Mouse (Mus musculus) cerebellum, adult 11-12 months (tissue): Measurements from ENCODE around the gene Sept5.
A peak's percentile ranks its signal among the peaks of the same experiment; 100 is the strongest.

Experiments used
- DNase-seq: peaks from one replicate; pipeline ENCODE4 v3.0.0; 2022

Sept5 gene

DNA sequence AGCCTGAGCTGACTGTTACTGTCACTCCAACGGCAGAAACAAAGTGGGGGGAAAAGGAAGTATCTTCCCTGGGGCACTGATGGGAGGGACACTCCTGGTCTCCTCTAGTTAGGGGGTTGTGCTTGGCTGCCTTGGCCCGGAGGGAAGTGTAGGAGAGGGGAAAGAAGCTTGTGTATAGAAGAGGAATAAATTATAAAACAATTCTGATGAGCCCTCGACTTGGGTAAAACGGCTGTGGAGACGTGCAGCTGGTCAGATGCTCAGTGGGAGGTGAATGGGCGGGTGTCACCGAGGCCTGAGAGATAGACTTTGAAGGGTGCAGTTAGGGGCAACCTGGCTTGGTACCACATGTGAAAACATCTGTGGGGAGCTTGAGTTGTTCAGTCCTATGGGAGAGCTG lies 1.4 kb upstream of the Sept5 start:
- DNase-seq, result no peak

DNA sequence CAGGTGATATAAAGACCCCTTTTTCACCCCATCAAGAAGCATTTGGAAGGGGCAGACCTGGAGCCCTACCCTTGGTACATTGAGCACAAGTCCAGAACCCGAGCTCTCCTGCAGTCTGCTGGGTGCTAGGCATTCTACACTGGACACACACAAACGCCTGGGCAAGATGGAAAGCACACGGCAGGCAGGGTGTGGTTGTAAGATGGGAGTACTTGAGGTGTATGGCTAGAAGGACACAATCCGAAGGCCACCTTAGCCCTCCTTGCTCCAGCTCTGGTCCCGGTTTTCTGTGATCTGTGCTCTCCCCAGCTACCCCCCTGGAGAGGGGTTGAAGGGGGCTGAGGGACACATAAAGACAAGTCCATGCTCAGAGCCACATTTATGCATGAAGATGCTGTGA lies 537 bp upstream of the Sept5 start:
- DNase-seq, result no peak

DNA sequence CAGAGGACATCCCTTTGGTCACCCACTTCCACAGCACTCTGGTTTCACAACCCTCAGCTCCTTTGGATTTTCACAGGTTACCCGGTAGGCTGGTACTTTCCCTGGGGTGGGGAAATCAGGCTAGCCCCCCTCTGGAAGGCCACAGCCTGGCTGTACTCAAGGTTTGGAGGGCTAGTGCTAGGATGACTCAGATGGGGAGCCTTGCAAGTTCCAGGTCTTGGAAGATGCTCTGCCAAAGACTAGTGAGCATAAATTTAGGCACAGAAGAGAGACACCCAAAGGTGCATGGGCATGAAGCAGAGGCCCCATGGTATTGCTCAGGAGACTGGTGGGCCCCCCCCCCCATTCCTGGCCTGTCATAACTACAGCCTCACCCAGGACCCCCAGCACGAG lies 810 bp downstream of the Sept5 start:
- peak; percentile 53 for DNase-seq

DNA sequence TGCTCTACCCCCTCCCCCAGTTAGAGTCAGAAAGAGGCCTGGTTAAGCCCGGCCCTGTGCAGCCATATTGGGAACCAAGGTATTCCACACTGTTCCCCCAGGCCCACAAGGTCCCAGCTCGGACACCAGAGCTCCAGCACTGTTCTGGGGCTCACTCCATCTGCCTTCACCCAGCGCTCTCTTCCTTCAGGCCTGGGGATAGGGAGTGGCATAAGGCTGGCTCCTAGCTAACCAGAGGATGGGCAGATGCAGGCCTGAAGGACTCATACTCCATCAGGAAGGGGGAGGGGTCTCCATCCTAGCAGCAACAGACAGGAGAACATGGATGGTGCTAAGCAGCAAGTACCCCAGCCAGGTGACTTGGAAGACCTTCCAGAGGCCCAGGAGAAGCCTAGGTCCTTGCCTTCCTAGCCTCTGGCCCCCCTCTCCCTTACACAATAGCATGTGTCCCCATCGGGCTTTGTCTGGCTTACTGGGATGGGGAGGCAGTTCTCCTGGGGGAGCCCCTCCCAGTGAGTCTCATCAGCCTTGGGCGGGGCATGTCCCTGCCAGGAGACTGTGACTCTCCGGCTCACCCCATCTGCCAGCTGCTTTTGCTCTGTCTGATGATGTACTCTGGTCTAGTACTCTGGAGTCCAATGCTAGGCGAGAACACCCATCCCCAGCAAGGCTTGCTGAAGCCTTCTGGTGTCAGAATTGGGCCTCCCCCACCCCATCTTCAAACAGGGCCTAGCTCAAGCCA lies 1.4 kb downstream of the Sept5 start:
- peak; percentile 51 for DNase-seq

DNA sequence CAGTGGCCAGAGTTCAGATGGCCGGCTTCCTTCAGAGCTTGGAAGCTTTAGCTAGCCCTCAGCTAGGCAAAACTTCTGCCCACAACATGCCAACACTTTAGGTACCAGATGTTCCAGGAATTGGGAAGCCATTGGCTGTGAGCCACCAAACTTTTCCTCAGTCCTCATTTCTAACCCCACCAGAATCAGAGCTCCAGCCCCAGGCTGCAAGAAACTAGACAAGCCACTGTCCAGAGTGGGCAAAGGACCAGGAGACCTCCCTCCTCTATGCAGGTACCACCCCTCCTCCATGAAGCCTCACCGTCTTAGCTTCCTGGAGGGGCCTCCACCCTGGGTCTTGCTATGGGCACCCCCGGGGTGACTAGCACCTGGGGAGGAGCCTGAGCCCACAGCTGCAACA lies 2.6 kb downstream of the Sept5 start:
- peak; percentile 75 for DNase-seq

DNA sequence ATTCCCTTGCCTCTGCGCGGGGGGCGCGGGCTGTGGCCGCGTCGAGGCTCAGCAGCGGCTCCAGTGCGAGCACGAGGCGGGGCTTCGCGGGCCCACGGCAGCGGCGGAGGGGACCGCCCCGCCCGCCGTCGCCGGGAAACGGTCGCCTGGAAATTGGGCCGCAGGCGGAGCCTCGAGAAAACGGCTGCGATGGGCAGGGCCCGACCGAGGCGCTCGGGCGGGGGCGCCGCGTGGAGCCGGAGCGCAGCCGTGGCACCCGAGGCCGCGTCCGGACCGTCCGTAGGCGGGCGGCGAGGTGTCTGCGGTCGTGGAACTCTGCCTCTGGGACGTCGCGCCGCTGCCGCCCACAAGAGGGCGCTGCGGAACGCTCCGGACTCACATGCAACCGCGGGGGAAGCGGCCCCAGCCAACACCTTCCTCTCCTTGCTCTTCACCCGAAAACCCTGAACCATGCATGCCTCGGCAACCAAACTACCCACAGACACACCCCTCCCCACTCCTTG lies 3.3 kb downstream of the Sept5 start, which contains the start of gene Gm49601:
Gm49601 (minus strand) TSS at position 52 of the 503 bp plus-strand sequence.
- peak; percentile 89 for DNase-seq

DNA sequence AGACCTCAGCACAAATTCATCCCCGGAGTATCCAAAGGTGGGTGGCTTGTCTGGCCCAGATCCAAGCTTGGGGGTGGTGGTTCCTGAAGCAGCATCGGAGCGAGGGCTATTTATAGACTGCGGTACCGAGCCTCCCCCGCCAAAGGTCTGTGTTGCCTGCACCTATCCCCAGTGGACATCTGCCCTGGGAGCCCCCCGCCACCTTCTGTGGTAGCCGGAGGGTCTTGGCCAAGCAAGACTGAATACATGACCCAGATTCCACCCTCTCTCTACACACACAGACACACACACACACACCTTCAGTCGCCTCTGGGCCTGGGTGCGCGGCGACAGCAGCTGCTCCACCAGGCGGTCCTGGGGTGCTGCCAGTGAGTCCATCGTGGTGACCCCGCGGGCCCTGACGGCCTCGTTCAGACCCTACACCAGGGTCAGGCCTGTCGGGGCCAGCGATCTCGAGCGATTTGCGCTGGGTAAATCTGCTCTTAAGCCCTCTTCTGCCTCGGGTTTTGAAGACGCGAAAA lies 3.9 kb downstream of the Sept5 start:
- peak; percentile 80 for DNase-seq

DNA sequence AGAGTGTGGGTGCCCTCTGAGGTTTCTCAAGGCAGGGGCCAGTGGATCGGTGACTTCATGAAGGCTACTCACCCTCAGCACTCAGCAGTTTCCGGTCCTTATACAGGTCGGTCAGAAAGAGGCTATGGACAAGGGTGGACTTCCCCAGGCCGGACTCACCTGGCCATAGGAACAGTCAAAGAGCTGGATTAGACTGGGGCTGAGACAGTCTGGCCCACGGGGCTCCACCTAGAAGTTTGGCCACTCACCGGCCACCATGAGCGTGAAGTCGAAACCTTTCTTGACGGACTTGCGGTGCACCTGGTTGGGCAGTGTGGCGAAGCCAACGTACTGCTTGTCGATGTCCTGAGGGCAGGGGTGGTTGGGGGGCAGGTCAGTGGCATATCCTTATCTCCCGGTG lies 4.7 kb downstream of the Sept5 start:
- peak; percentile 56 for DNase-seq

DNA sequence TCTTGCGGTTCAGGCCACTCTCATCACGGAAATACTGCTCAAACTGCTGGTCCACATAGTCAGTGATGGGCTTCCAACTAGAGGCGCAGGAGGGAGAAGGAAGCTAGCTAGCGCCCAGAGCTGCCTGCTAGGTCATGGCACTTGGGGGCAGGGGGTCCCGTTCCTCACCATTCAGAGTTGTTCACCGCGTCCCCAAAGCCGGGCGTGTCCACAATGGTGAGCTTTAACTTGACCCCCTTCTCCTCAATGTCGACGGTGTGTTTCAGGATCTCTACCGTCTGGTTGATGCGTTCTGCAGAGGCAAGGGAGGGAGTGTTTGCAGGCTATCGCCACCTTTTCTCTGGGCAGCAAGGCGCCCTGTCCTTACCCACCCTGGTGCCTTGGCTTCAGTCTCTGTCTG lies 5.1 kb downstream of the Sept5 start:
- DNase-seq, result peak; percentile 56

DNA sequence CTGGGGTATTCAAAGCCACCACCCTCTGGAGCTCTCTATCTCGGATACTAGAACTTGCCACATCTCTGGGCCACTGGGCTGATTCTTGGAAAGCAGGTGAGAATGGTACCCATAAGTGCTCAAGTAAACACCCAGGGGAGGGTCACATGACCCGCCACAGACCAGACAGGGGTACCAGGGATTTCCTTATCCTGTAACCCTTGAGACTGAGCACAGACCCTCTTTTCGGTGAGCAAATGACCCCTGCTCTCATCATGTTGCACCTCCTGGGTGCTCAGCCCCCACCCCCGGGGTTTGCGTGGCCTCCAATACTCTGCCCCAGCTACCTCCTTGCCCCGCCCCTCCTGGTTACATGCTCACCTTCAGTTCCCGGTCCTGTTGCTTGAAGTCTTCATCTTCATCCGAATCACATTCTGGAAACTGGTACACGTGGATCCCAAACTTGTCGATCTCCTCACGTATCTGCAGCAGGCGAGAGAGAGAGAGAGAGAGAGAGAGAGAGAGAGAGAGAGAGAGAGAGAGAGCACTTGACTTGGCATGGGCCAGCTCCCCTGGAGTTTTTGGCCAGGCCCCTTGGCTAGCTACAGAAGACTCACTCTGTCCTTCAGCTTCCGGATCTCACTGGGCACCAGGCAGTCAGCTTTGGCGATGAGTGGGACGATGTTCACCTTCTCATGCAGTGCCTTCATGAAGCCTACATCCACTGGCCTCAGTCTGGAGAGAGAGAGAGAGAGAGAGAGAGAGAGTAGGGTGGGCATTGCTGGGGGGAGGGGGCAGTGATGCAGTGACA lies 5.8 kb downstream of the Sept5 start:
- peak; percentile 71 for DNase-seq

DNA sequence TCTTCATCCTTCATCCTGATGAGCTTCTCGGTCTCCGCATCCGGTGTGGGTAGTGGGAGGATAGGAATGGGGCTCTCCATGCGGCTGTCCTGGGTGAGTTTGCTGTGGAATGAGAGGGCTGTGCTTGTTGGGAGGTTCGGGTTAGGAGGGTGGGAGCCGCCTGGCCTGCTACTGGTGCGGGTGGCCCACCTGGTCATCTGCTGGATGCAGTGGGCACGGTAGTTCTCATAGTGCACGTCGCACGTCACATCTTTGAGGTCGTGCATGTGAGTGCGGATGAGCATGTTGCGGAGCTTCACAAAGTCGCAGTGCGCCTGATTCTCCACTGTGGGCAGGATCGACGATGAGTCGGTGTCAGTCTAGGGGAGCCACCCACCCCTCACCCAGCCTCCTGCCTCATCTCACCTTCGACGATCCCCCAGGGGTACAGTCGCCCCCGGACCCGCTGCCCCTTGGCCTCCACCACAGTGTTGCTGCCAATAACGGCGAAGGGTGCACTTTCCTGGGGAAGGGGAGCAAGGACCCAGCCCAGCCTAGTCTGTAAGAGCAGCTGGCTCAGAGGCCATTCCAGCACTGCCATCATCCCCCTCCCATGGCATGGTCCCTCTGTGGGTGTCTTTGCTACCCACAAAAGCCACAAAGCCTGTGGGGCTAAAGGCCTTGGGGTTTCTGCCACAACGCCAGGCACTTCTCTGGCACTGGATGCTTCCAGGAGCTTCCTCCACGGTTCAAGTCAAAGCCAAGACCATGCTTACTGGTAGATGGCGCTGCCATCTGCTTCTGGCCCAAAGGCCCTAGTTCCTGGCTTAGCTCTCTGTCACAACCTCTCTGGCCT lies 6.6 kb downstream of the Sept5 start:
- DNase-seq, result peak; percentile 60

DNA sequence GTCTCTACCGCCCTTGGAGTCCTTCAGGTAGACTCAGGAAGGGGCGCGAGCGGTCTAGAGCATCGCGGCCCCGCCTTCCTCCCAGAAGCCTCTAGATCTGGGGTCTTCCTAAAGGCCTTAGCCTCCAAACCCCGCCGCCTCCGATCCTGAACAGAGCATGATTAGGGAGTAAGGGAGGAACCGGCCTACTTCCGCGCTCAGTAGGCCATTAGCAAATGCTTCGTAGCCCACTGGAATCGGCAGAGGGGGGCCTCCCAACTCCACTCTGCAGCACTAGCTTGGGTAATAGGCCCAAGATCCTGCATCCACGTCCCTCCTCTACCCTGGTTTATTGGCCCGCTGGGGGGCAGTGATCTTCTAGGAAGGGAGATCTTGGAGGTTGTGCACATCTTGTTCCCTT lies 7.7 kb downstream of the Sept5 start, which contains the start of gene Gp1bb:
Gp1bb (minus strand) TSS at position 385 of the 400 bp plus-strand sequence.
- DNase-seq, result peak; percentile 41

DNA sequence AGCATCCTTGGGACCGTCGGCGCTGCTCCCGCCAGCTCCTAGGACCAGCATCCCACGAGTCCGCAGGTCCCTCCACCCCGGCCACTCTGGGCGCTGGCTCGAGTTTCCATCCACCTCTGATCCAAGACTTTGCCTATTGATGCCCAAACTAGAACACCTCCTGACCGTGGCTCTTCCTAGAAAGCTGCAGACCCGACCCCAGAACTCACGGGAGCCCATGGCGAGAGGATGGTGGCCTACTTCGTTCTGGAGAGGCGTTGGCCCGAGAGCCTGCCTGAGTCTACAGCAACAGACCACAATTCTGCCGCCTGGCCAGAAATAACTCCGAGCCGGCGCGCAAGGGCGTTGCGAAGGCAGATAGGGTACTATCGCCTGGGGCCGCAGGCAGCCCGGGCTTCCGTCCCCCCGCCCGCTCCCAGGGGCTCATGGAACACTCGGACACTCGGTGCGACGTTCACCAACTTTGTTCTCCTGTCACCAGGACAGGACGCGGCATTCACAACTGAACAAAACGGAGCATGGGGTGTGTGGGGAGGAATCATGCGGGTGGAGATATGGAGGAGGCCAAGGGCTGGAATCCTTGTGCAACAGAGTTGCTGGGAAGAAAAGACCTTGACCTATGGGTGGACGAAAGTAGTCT lies 8.3 kb downstream of the Sept5 start:
- peak; percentile 47 for DNase-seq

DNA sequence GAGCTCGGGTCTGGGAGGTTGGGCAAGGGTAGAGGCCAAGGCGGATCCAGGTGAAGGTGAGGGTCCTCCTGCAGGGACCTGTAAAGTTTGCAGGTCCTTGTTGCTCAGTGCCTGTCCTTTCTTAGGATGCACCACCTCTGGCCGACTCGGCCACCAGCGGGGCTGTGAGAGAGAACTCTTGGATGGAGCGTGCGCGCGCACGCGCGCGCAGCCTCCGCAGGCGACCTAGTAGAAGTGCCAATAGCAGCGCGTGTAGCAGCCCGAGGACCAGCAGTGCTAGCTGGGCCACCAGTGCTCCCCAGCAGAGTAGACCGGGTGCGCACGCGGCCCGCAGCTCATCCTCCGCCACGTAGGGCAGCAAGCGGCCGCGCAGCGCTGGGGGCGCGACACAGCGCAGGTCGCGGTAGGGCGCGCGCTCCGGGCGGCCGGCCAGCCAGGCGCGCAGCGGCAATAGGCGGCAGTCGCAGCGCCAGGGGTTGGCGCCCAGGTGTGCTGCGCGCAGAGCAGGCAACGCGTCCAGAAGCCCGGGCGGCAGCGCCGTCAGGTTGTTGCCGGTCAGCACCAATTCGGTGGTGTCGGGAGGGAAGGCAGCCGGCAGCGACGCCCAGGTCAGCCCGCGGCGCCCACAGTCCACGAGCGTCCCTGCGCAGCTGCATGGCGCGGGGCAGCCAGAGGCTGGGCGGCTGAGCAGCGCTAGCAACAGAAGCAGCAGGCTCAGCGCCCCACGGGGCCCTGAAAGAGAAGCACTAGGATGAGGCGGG lies 9.0 kb downstream of the Sept5 start:
- DNase-seq, result peak; percentile 73

DNA sequence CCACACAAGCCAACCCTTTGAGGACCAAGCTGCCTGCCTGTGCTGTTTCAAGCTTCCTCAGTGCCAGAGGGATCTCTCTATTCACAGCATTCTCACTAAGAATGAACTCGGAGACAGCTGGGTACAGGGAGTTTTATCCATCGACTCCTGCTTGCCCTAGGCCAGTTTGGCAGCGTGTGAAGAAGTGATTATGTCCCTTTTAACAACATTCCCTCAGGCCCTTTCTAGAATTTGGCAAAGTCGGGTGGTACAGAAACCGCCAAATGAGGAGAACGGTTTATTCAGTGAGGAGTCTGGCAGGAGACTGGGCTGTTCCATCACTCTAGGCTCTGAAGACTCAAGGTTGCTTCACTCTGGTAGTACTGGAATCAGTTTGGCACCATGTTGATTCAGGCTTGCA lies 9.6 kb downstream of the Sept5 start:
- DNase-seq, result no peak

DNA sequence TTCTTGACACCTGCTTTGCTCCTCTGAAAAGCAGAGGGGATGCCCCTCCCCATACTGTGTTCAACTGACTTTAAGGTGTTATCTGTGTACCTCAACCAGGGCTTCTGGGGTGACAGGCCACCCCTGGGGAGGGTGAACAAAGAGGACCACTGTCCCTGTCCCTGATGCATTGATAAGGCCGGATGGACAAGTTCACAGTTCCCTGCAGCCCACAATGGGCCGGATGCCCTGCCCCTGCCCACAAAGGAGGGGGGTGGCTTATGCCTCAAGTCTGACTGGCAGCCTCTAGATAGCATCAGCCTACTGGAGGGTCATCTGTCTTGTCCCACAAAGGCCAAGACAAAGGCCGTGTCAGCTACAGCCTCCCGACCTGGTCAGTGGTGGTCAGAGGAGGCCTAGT lies 10.6 kb downstream of the Sept5 start:
- peak; percentile 43 for DNase-seq

DNA sequence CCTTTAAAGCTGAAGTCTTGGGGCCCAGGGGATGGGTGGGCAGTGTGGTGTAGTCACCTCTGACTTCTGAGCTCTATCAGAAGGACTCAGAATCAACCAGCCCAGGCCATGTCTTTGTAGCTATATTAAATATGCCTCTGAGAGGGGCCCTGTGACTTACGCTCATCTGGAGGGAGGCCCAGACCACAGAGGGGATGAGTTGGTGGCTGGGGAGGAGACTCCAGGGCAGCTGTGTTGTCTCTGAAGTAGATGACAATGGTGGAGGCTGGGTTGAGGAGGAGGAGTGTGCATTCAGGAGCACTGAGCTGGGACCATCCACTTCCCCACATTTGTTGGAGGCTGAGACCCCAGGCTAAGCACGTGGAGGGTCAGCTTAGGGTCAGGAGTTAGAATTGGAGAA lies 11.5 kb downstream of the Sept5 start:
- DNase-seq, result peak; percentile 44

DNA sequence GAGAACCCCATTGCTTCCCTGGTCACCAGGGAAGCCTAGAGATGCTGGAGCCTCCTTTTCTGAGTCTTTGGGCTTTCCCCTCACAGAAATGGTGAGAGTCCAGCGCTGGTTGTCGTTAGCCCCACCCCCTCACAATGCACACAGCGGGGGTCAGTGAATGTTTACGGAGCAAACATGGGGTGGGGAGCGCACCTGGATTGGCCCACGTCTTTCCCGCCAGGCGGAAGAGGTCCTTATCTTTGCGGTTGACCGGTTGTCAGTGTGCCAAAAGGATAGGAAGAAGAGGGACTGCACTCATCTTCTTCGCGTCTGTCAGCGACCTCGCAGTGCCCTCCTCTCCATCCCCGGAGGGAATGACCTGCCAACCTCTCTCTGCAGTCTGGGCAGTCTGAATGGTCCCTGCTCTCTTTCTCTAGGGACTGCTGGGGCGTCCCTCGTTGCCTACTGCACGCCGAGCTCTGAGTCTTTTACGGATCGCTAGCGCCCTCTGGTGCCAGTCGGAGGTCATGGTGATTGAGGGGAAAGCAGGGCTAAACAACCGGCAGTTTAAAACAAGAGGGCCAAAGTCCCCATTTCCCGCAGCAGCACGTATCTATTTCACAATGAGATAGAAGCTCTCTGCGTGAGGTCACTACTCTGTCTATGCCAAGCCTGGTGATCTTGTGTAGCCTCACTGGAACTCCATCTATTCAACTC lies 12.2 kb downstream of the Sept5 start:
- DNase-seq, result peak; percentile 85

DNA sequence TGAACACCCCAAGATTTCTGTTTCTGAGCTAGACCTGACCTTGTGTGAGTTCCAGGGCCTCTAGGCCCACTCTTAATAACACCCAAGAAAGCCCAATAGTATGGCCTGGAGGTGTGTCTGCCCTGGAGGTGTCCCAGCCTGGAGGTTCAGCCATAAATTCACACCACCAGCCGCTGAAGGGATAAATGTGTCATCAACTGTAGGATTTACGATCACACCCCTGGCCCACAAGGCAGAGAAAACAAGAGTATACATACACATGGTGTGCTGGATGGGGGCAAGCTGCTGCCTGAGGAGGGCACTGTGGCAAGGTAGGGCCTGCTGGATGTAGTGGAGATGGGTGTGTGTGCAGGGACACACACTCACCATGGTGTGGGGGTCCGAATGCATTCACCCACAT lies 16.5 kb downstream of the Sept5 start:
- no peak for DNase-seq

DNA sequence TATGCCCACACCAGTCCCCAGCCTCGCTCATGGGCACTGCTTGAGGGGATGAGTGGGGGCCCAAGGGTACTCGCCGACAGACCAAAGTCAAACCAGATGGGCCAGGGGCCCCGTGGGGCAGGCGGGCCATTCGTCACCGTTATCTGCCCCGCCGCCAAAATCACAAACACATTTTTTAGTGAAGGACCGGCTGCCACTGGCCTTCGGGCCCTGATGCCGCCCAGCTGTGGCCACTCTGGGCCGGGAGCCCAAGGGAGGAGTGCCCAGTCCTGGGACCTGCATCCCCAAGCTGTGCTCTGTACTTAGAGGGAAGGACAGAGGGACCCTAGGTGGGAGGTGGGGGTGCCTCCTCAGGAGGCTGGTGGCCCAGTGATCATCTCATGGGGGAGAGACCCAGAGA lies 18.0 kb downstream of the Sept5 start:
- no peak for DNase-seq

DNA sequence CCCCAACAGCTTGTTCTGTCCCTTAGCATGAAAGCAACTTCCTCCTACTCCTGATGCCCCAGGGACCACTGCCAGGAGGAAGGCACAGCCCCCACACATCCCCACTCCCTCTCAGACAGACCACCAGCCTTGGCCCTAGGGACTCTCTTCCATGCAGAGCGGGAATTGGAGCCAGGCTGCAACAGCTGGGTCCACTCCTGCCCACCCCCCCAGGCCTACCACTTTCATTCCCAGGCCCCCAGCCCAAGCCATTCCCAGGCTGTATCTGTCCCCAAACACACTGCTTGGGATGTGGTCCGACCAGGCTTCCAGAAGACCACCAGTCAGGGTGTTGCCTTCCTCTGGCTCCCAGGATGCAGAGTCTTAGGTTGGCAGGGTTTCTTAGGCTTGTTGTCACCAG lies 20.7 kb downstream of the Sept5 start:
- no peak for DNase-seq
